Mouse (Mus musculus) kidney, adult 2 months (tissue): ENCODE results near the gene Tenm4. TPM values are rescaled to one million over a fixed set of nuclear protein-coding genes. Genes with fewer than 3 reads are reported as not detected.

ENCODE experiments used
- DNase-seq: peaks from one replicate; pipeline ENCODE4 v3.0.0; 2021
- H3K27ac ChIP-seq: fragments of 200-500 bp; 2 replicates; pipeline ENCODE4 v1.5.1; 2012; ENCODE audit warnings: low read depth, low read length, control low read depth, inconsistent platforms; ENCODE audit not compliant: insufficient read depth
- H3K27me3 ChIP-seq: fragments of 200-500 bp; replicated peaks from 2 replicates; pipeline ENCODE4 v1.6.1; 2012; ENCODE audit warnings: mild to moderate bottlenecking, moderate library complexity, low read length, inconsistent platforms; ENCODE audit not compliant: control insufficient read depth, insufficient read depth
- H3K36me3 ChIP-seq: fragments of 200-500 bp; 2 replicates; pipeline ENCODE4 v1.6.1; 2012; ENCODE audit warnings: mild to moderate bottlenecking, moderate library complexity, low read length, inconsistent platforms; ENCODE audit not compliant: control insufficient read depth, insufficient read depth
- H3K4me1 ChIP-seq: fragments of 200-500 bp; 2 replicates; pipeline ENCODE4 v1.6.1; 2011; ENCODE audit warnings: low read length; ENCODE audit not compliant: control insufficient read depth, insufficient read depth
- H3K4me3 ChIP-seq: fragments of 200-500 bp; 2 replicates; pipeline ENCODE4 v1.5.1; 2011; ENCODE audit warnings: mild to moderate bottlenecking, low read depth, low read length, control low read depth; ENCODE audit not compliant: insufficient read depth
- CTCF ChIP-seq: fragments of 200-500 bp; conservative IDR thresholded peaks from 2 replicates; pipeline ENCODE4 v1.5.1; 2011; ENCODE audit warnings: low read depth, mild to moderate bottlenecking, control low read depth, low read length, moderate library complexity, mixed read lengths; ENCODE audit not compliant: insufficient read depth, insufficient read length
- POLR2A ChIP-seq: fragments of 200-500 bp; IDR thresholded peaks from one replicate; pipeline ENCODE4 v1.6.1; 2011; ENCODE audit warnings: low read depth, low read length, control low read depth
- WGBS: fragments of 180-500 bp; shearing (Covaris S2); methylation state at CpG from one replicate; pipeline ENCODE4 v1.1.7; 2018; 5-methylcytosine and 5-hydroxymethylcytosine counted together
- polyA plus RNA-seq: library from polyadenylated mRNA; depleted of rRNA; stranded (reverse); fragments of >200 nt; gene quantifications from 2 replicates; pipeline ENCODE4 v1.2.3, GENCODE M21; 2012

The Tenm4 gene
- polyA plus RNA-seq, 1 experiment: 3.3 TPM

DNA sequence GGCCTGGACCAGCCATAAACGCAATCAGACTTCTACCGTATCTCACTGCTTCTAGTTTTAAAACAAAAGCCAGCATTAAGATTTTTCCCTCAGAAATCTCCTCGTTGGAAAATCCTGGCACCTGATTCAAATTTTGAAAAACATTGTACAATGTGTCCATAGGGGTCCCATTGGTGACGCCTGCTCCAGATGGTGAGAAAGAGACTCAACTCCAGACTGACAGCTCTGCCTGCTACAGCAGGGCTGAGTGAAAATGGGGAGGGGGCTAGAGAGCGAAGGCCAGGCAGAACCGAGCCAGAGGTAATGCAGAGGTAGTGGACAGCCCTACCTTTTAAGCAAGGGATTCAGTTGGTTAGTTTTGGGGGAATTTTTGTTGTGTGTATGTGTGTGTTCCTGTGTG is 589.2 kb downstream of the Tenm4 start:
- Histone ChIP-seq H3K4me1 (no peaks in the 10 kb centered on the region), H3K27me3 (no peaks in the 10 kb centered on the region), H3K36me3 (no peaks in the 10 kb centered on the region), H3K4me3 (no peak overlapping the region), H3K27ac (no peak overlapping the region)
- no peak for TF ChIP-seq POLR2A
- no peak for TF ChIP-seq CTCF
- 90% methylated on average over 6 of the region's 6 CpGs for WGBS
- no peak for DNase-seq

DNA sequence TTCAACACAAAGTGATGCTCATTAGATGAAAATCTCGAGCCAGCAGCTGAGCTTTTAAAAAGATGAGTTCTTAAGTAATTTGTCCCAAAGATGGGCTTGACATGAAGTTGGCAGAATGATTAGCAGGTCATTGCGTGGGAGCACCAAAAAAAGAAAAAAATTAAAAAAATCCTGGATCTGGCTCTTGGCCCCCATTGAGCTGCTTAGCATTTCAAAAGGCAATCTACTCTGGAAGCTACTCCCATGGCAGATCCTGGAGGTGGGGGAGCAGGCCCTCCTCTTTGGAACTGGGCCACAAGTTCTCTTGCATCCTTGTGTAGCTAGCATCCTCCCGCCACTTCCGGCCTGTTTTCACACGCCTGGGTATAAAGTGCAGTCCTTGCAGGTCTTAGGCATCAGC is 590.1 kb downstream of the Tenm4 start:
- H3K36me3 ChIP-seq: no peaks in the 10 kb centered on the region
- DNase-seq: no peak
- no peaks in the 10 kb centered on the region for H3K4me1 ChIP-seq
- H3K27ac ChIP-seq: no peak overlapping the region
- WGBS: 72% methylated on average over 5 of the region's 5 CpGs
- no peak overlapping the region for H3K4me3 ChIP-seq
- H3K27me3 ChIP-seq: no peaks in the 10 kb centered on the region
- TF ChIP-seq POLR2A (no peak), CTCF (no peak)

DNA sequence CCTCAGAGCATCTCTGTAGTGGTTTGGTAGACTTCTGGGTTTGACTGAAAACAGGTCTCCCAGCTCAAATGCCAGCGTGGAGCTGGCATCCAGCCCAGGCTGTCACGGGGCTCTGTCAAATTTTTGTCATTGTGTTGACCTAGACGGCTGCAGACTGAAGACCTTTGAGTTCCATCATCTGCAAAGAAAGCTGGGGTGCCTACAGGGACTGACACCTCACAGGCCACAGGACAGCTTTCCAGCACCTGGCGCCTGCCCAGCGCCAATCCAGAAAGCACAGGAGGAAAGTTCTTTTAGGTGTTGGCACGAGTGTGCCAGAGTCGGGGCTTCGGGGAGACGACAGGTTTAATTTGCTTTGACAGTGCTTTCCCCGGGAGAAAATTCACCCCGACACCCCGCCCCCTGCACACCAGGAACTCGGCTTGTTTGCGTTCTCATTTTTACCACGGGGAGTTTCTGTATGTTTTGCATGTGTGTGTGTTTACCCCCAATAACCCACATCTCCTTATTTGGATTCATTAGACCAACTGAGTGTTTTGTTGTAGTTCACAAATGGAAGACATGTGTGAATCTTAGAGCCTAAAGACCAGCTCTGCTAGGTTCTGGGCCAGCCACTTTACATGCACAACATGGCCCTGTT is 594.4 kb downstream of the Tenm4 start:
- Histone ChIP-seq H3K36me3 (no peaks in the 10 kb centered on the region), H3K27ac (no peak overlapping the region), H3K27me3 (no peaks in the 10 kb centered on the region), H3K4me1 (no peaks in the 10 kb centered on the region), H3K4me3 (no peak overlapping the region)
- DNase-seq: peak; percentile 56
- TF ChIP-seq POLR2A (no peak), CTCF (no peak)
- 61% methylated on average over 15 of the region's 15 CpGs for WGBS

DNA sequence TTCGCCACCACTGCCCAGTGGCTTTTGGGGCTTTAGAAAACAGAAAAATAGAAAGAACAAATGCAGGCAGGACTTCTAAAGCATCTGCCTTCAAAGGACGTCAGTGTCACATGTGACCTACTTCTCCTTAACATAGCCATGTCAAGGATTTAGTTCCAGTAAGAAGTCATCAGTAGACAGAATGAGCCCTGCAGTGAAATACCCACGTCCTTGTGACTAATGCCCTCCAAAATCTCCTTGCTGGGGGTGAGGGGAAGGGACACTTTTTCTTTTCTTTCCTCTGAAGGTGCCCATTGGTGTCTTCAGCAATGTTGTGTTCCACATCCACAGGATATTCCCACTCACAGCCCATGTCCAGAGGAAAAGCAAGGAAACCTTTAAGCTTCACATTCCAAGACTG is 596.0 kb downstream of the Tenm4 start:
- Histone ChIP-seq H3K4me3 (no peak overlapping the region), H3K4me1 (no peaks in the 10 kb centered on the region), H3K36me3 (no peaks in the 10 kb centered on the region), H3K27ac (no peak overlapping the region), H3K27me3 (no peaks in the 10 kb centered on the region)
- no peak for DNase-seq
- TF ChIP-seq CTCF (no peak), POLR2A (no peak)
- 66% methylated on average over 3 of the region's 3 CpGs for WGBS

DNA sequence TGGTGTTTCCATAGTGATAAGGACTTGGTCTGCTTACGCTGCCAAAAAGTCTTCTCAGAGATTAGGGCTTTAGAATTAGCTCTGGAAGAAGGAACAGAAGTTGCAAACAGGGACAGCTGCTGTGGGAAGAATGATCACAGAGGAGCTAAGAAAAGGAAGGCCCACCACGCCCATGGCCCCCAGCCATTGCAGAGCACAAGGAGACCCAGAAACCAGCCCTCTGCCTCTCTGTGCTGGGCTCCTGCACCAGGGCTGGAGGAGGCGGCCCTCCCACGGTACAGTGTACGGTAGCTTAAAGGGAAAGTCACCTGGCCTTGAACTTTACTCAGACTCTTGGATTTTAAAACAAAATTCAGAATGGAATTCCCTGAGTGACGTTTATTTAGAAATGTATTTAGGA is 597.7 kb downstream of the Tenm4 start:
- no peak for DNase-seq
- no peaks in the 10 kb centered on the region for H3K4me1 ChIP-seq
- no peaks in the 10 kb centered on the region for H3K27me3 ChIP-seq
- WGBS: 88% methylated on average over 6 of the region's 6 CpGs
- no peak overlapping the region for H3K4me3 ChIP-seq
- H3K27ac ChIP-seq: no peak overlapping the region
- TF ChIP-seq CTCF: no peak
- TF ChIP-seq POLR2A: no peak
- no peaks in the 10 kb centered on the region for H3K36me3 ChIP-seq

DNA sequence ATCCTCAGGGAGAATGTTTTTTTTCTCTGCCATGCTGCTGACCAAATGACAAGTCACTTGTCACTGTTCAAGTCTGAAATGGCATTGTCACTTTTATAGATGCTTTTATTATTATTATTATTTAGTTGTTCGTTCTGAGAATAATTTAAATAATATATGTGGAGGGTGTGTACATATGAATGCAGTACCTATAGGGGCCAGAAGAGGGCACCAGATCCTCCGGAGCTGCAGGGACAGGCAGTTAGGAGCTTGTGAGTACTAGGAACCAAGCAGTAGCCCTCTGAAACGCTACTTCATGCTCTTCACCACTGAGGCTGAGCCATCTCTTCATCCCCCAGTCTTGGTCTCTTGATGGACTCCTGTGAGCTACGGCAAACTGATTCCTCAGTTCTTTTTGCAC is 598.7 kb downstream of the Tenm4 start:
- no peak for DNase-seq
- H3K36me3 ChIP-seq: no peaks in the 10 kb centered on the region
- WGBS: 67% methylated on average over 4 of the region's 4 CpGs
- H3K27me3 ChIP-seq: no peaks in the 10 kb centered on the region
- H3K4me1 ChIP-seq: no peaks in the 10 kb centered on the region
- TF ChIP-seq POLR2A (no peak), CTCF (peak; percentile 54)
- H3K4me3 ChIP-seq: no peak overlapping the region
- H3K27ac ChIP-seq: no peak overlapping the region

DNA sequence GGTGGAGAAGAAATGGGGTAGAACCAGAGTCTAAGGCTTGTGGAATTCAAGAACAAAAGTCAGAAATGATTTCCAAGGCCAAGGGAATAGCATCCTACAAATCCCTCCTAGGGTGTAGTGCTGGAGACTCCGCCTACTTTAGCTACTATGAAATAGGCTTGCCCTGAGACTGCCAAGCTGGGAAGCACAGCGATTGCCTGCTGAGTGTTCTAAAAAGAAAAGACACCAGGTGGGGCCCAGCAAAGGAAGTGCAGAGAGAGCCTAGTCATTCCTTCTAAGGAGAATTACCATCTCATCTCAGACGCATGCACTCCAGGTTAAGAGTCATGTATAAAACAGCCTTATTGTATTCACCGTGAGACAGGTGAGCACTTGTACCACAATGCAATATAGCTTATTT is 601.9 kb downstream of the Tenm4 start:
- H3K36me3 ChIP-seq: no peaks in the 10 kb centered on the region
- no peaks in the 10 kb centered on the region for H3K4me1 ChIP-seq
- 88% methylated on average over 4 of the region's 4 CpGs for WGBS
- no peak overlapping the region for H3K27ac ChIP-seq
- DNase-seq: no peak
- TF ChIP-seq CTCF: no peak
- TF ChIP-seq POLR2A: no peak
- no peaks in the 10 kb centered on the region for H3K27me3 ChIP-seq
- H3K4me3 ChIP-seq: no peak overlapping the region
